Mouse (Mus musculus) CD4-positive, CD25-positive, alpha-beta regulatory T cell, adult 4 months (primary cell): Measurements from ENCODE around the gene Olfr588-ps1. TPM values are rescaled to one million over a fixed set of nuclear protein-coding genes. Genes with fewer than 3 reads are reported as not detected.
"Not testable (repeated sequence)": the region's sequence is repeated elsewhere in the genome, so short reads cannot be mapped to it uniquely, and the experiment has no call there.

Source experiments
- ATAC-seq: one replicate; pipeline ENCODE4 v1.8.0; 2017
- polyA plus RNA-seq, 2 experiments: library from polyadenylated mRNA; unstranded; fragments of 100-300 nt; shearing (Covaris generic); gene quantifications; one replicate each; pipeline ENCODE4 v1.2.1; 2017

Gene Olfr588-ps1
- not detected for polyA plus RNA-seq

- no peak for ATAC-seq
Measured at GRCm38 (mm10) chr7:103140579-103140978, at the start of gene Olfr588-ps1. TSS of gene Olfr588-ps1 (plus strand) at chr7:103140879.

DNA sequence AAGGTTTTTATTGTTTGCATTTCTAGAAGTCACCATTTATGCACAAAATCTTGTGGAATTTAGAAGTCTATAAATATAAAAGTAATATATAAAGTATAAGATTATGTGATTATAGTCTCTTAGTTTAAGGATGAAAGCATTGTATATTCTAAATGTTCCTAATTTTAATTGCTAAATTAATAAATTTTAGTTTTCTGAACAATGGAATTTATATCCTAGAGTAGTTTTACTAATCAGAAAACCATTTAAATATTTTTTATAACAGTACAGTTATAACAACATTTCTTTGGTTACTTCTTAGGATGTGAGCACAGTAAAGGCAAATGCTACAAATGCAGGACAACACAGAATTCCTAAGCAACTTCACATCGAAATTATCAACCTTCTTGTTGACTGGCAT is 43.3 kb upstream of the Olfr588-ps1 start, which contains the start of gene Olfr585:
Gene Olfr585, plus strand, starts transcription at position 301 of the 400 bp plus-strand sequence.
- ATAC-seq = no peak

DNA sequence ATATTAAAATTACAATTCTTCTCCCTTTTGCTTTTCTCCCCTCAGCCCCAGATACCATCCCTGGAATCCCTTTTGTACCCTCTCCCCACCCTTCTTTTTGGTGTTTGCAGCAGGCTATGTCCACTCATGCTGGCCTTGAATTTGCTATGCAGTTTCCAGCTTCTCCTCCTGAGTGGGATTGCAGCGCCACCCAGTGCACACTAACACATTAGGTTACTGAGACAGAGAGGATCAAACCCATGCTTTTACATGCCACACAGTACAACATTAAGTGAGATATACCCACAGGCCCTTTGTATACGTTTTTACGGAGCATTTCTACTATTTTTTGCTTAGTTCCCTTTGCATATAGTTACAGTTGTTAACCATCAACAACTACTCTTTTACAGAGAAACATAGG is 21.3 kb upstream of the Olfr588-ps1 start:
- ATAC-seq = no peak

GRCm38 (mm10) chr7:103125538-103125937 is 15.1 kb upstream of the Olfr588-ps1 start, which contains the start of gene Olfr586:
TSS of gene Olfr586 (minus strand) at chr7:103125638.
- ATAC-seq = no peak

GRCm38 (mm10) chr7:103156256-103156655 is 15.6 kb downstream of the Olfr588-ps1 start, which contains the start of gene Olfr589:
TSS of gene Olfr589 (minus strand) at chr7:103156356.
- no peak for ATAC-seq

DNA sequence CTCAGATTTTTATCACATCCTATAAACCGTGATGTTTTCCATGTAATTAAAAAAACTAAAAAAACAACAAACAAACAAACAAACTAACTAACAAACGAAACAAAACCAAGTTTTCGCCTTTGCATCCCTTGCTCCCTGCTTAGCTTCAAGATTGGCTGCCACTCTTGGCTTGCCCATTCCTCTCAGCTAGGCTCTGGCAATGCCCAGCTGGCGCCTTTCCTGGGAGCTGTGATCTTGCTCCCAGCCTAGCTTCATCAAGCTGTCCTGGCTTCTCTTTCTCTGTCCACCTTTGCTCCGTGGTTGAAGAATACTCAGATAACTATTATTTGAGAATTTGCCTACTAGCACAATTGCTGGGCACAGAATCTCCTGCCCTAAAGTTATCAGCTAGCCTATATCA is 29.0 kb downstream of the Olfr588-ps1 start:
- ATAC-seq = no peak

DNA sequence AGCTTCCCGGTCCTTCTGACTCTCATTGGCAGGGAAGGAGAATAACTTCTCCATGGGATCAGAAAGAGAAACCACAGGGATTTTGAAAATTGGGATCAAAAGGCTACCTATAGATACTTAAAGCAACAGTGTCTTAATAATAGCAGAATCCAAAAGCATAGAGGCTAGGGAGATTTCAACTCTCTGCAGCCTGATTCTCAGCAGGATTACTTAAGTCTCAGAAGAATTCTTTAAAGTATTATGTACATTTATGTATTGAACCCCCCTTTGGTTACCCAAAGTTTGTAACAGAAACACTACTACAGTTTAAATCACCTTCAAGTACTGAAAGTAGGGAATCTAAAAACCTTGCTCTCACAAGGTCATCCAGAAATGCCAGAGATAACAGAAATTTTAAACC is 37.6 kb downstream of the Olfr588-ps1 start, which contains the start of gene Olfr591:
Gene Olfr591, minus strand, starts transcription at position 101 of the 400 bp plus-strand sequence.
- no peak for ATAC-seq

DNA sequence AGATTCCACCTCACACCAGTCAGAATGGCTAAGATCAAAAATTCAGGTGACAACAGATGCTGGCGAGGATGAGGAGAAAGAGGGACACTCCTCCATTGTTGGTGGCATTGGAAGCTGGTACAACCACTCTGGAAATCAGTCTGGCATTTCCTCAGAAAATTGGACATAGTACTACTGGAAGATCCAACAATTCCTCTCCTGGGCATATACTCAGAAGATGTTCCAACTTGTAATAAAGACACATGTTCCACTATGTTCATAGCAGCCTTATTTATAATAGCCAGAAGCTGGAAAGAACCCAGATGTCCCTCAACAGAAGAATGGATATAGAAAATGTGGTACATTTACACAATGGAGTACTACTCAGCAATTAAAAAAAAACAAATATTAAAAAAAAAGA is 43.8 kb downstream of the Olfr588-ps1 start, which contains the start of gene Olfr592:
Gene Olfr592, plus strand, starts transcription at position 301 of the 400 bp plus-strand sequence.
- ATAC-seq = not testable (repeated sequence)

Other genes with a start within 250 kb of the Olfr588-ps1 start
- gene Olfr569, start 250.0 kb upstream of the Olfr588-ps1 start, polyA plus RNA-seq = not detected
- not detected for gene Olfr570, start 246.3 kb upstream of the Olfr588-ps1 start, polyA plus RNA-seq
- gene Olfr571, start 223.3 kb upstream of the Olfr588-ps1 start, polyA plus RNA-seq = under 1 TPM in 1 of 2 experiments, not detected in 1; 0.07 TPM
- gene Olfr572, start 216.5 kb upstream of the Olfr588-ps1 start, polyA plus RNA-seq = not detected
- not detected for gene Olfr573-ps1, start 198.3 kb upstream of the Olfr588-ps1 start, polyA plus RNA-seq
- not detected for gene Olfr574, start 192.4 kb upstream of the Olfr588-ps1 start, polyA plus RNA-seq
- gene Olfr575, start 182.1 kb upstream of the Olfr588-ps1 start, polyA plus RNA-seq = not detected
- gene Olfr576, start 178.2 kb upstream of the Olfr588-ps1 start, polyA plus RNA-seq = not detected
- gene Olfr577, start 164.9 kb upstream of the Olfr588-ps1 start, polyA plus RNA-seq = not detected
- not detected for gene Olfr578, start 151.6 kb upstream of the Olfr588-ps1 start, polyA plus RNA-seq
- gene Olfr582, start 102.9 kb upstream of the Olfr588-ps1 start, polyA plus RNA-seq = not detected
- not detected for gene Olfr583, start 89.6 kb upstream of the Olfr588-ps1 start, polyA plus RNA-seq
- not detected for gene Olfr584, start 59.0 kb upstream of the Olfr588-ps1 start, polyA plus RNA-seq
- gene Olfr585, start 43.2 kb upstream of the Olfr588-ps1 start, polyA plus RNA-seq = not detected
- not detected for gene Olfr586, start 15.2 kb upstream of the Olfr588-ps1 start, polyA plus RNA-seq
- gene Olfr589, start 15.5 kb downstream of the Olfr588-ps1 start, polyA plus RNA-seq = not detected
- not detected for gene Olfr591, start 37.5 kb downstream of the Olfr588-ps1 start, polyA plus RNA-seq
- not detected for gene Olfr592, start 43.9 kb downstream of the Olfr588-ps1 start, polyA plus RNA-seq
- not detected for gene Olfr593, start 71.0 kb downstream of the Olfr588-ps1 start, polyA plus RNA-seq
- not detected for gene Olfr594, start 76.1 kb downstream of the Olfr588-ps1 start, polyA plus RNA-seq
- not detected for gene Usp17ld, start 111.6 kb downstream of the Olfr588-ps1 start, polyA plus RNA-seq
- gene Olfr596, start 164.8 kb downstream of the Olfr588-ps1 start, polyA plus RNA-seq = not detected
- gene Olfr597, start 175.4 kb downstream of the Olfr588-ps1 start, polyA plus RNA-seq = not detected
- gene Olfr598, start 182.7 kb downstream of the Olfr588-ps1 start, polyA plus RNA-seq = not detected
- not detected for gene Olfr599, start 195.0 kb downstream of the Olfr588-ps1 start, polyA plus RNA-seq
- not detected for gene Olfr600, start 208.8 kb downstream of the Olfr588-ps1 start, polyA plus RNA-seq
- under 1 TPM in 1 of 2 experiments, not detected in 1; 0.19 TPM for gene Olfr601, start 221.8 kb downstream of the Olfr588-ps1 start, polyA plus RNA-seq
- gene Olfr603, start 245.3 kb downstream of the Olfr588-ps1 start, polyA plus RNA-seq = under 1 TPM in 1 of 2 experiments, not detected in 1; 0.67 TPM